In the genomic region with DNA sequence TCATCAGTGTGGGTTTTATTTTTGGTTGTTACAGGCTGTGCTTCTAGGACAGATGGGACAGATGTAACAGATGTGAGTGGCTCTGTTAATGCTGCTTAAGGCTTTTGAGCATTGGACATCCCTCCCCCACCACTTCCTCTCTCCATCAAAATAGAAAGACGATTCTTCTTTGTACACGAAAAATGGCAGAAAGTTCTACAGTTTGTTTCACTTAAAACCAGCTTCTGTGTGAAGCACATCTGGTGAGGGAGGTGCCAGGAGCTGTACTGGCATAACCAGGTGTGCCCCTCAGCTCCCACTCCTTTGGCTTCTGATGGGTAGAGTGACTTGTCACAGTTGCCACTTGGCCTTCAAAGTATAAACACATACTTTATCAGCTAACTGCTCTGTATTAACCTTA, we compare ENCODE assay signal across 18 mouse cellular contexts.
DNase-seq lines count a peak whose midpoint lies in the region; ATAC-seq lines count a peak whose summit lies in the region.
"Had no signal": no experiment of that assay in that cellular context is flagged by ENCODE, and none has a peak within 500 bp of the region (broad histone marks: within the 10 kb centered on the region; RNA-seq: fewer than 3 reads in every experiment).

No protein-coding gene starts in this region.

- 37% methylated on average over 2 of the region's 2 CpGs for WGBS in kidney, embryonic 15.5 days
- WGBS in embryonic facial prominence, embryonic 13.5 days = 26% methylated on average over 2 of the region's 2 CpGs
- 36% methylated on average over 2 of the region's 2 CpGs for WGBS in stomach, embryonic 16.5 days
- WGBS in forebrain, embryonic 12.5 days = 84% methylated on average over 2 of the region's 2 CpGs
- 84% methylated on average over 2 of the region's 2 CpGs for WGBS in forebrain, embryonic 13.5 days
- WGBS in hindbrain, embryonic 14.5 days = 71% methylated on average over 2 of the region's 2 CpGs

- H3K27me3 ChIP-seq in kidney, embryonic 15.5 days = no peaks in the 10 kb centered on the region
- no peaks in the 10 kb centered on the region for H3K27me3 ChIP-seq in embryonic facial prominence, embryonic 13.5 days
- no peaks in the 10 kb centered on the region for H3K27me3 ChIP-seq in stomach, embryonic 16.5 days (ENCODE audit: control insufficient read depth, insufficient read depth, low read length)
- H3K27me3 ChIP-seq in forebrain, embryonic 12.5 days = no peaks in the 10 kb centered on the region
- no peaks in the 10 kb centered on the region for H3K27me3 ChIP-seq in forebrain, embryonic 13.5 days
- no peaks in the 10 kb centered on the region for H3K27me3 ChIP-seq in hindbrain, embryonic 14.5 days (ENCODE audit: control insufficient read depth, insufficient read depth, low read length)
- H3K27me3 ChIP-seq: hindbrain, embryonic 13.5 days; neural tube, embryonic 12.5 days had no signal

- no peak overlapping the region for H3K4me3 ChIP-seq in kidney, embryonic 15.5 days (replicated peaks)
- H3K4me3 ChIP-seq in embryonic facial prominence, embryonic 13.5 days = no peak overlapping the region
- no peak overlapping the region for H3K4me3 ChIP-seq in stomach, embryonic 16.5 days (replicated peaks; ENCODE audit: low read length)
- H3K4me3 ChIP-seq in forebrain, embryonic 12.5 days (replicated peaks) = no peak overlapping the region
- H3K4me3 ChIP-seq in forebrain, embryonic 13.5 days = no peak overlapping the region
- no peak overlapping the region for H3K4me3 ChIP-seq in hindbrain, embryonic 14.5 days (replicated peaks; ENCODE audit: low read length)
- H3K4me3 ChIP-seq: hindbrain, embryonic 13.5 days; midbrain, embryonic 10.5 days; neural tube, embryonic 12.5 days had no signal

- no peaks in the 10 kb centered on the region for H3K36me3 ChIP-seq in kidney, embryonic 15.5 days
- H3K36me3 ChIP-seq in embryonic facial prominence, embryonic 13.5 days = no peaks in the 10 kb centered on the region
- H3K36me3 ChIP-seq in stomach, embryonic 16.5 days (ENCODE audit: control insufficient read depth, insufficient read depth, low read length) = no peaks in the 10 kb centered on the region
- no peaks in the 10 kb centered on the region for H3K36me3 ChIP-seq in forebrain, embryonic 12.5 days (replicated peaks)
- H3K36me3 ChIP-seq in forebrain, embryonic 13.5 days (ENCODE audit: poor library complexity, severe bottlenecking) = no peaks in the 10 kb centered on the region
- no peaks in the 10 kb centered on the region for H3K36me3 ChIP-seq in hindbrain, embryonic 14.5 days (replicated peaks; ENCODE audit: control insufficient read depth, insufficient read depth)
- H3K36me3 ChIP-seq: hindbrain, embryonic 13.5 days; midbrain, embryonic 10.5 days; neural tube, embryonic 12.5 days had no signal

- H3K4me1 ChIP-seq in kidney, embryonic 15.5 days = peaks cover 35% of the 10 kb centered on the region
- peaks cover 44% of the 10 kb centered on the region for H3K4me1 ChIP-seq in embryonic facial prominence, embryonic 13.5 days
- peaks cover 33% of the 10 kb centered on the region for H3K4me1 ChIP-seq in stomach, embryonic 16.5 days (ENCODE audit: control insufficient read depth, insufficient read depth, low read length)
- H3K4me1 ChIP-seq in forebrain, embryonic 12.5 days = no peaks in the 10 kb centered on the region; the same call in 1 of the 2 replicates
- peaks cover 5% of the 10 kb centered on the region; the same call in 1 of the 2 replicates for H3K4me1 ChIP-seq in forebrain, embryonic 13.5 days
- H3K4me1 ChIP-seq in hindbrain, embryonic 14.5 days (replicated peaks; ENCODE audit: control insufficient read depth, insufficient read depth, low read length) = peaks cover 10% of the 10 kb centered on the region

- ATAC-seq in kidney, embryonic 15.5 days (replicated peaks; ENCODE audit: low FRiP score) = no peak
- ATAC-seq in embryonic facial prominence, embryonic 13.5 days (ENCODE audit: insufficient number of reproducible peaks, insufficient read depth, low FRiP score, low TSS enrichment, low read depth) = no peak
- ATAC-seq in stomach, embryonic 16.5 days (ENCODE audit: insufficient read depth, low FRiP score) = no peak
- ATAC-seq in forebrain, embryonic 12.5 days (ENCODE audit: low FRiP score) = no peak
- no peak for ATAC-seq in forebrain, embryonic 13.5 days
- no peak for ATAC-seq in hindbrain, embryonic 14.5 days (ENCODE audit: low FRiP score)
- ATAC-seq: lung, postnatal 0 days had no signal

- no peak overlapping the region for H3K9ac ChIP-seq in kidney, embryonic 15.5 days
- no peak overlapping the region for H3K9ac ChIP-seq in embryonic facial prominence, embryonic 13.5 days
- no peak overlapping the region for H3K9ac ChIP-seq in stomach, embryonic 16.5 days (ENCODE audit: low read length)
- H3K9ac ChIP-seq in forebrain, embryonic 12.5 days = no peak overlapping the region
- no peak overlapping the region for H3K9ac ChIP-seq in forebrain, embryonic 13.5 days
- no peak overlapping the region for H3K9ac ChIP-seq in hindbrain, embryonic 14.5 days
- H3K9ac ChIP-seq: hindbrain, embryonic 13.5 days; neural tube, embryonic 12.5 days had no signal

- H3K27ac ChIP-seq in kidney, embryonic 15.5 days = peak overlapping the region; percentile 51
- H3K27ac ChIP-seq in embryonic facial prominence, embryonic 13.5 days = peak overlapping the region; percentile 41
- H3K27ac ChIP-seq in stomach, embryonic 16.5 days (ENCODE audit: low read length) = peak overlapping the region; percentile 25; the same call in 1 of the 2 replicates
- no peak overlapping the region for H3K27ac ChIP-seq in forebrain, embryonic 12.5 days
- no peak overlapping the region for H3K27ac ChIP-seq in forebrain, embryonic 13.5 days
- no peak overlapping the region for H3K27ac ChIP-seq in hindbrain, embryonic 14.5 days
- H3K27ac ChIP-seq: hindbrain, embryonic 13.5 days; midbrain, embryonic 10.5 days; neural tube, embryonic 12.5 days had no signal

- H3K4me2 ChIP-seq in kidney, embryonic 15.5 days = no peak overlapping the region
- H3K4me2 ChIP-seq in embryonic facial prominence, embryonic 13.5 days = no peak overlapping the region
- no peak overlapping the region for H3K4me2 ChIP-seq in stomach, embryonic 16.5 days (ENCODE audit: low read depth, low read length)
- no peak overlapping the region for H3K4me2 ChIP-seq in forebrain, embryonic 12.5 days
- H3K4me2 ChIP-seq in forebrain, embryonic 13.5 days = no peak overlapping the region
- H3K4me2 ChIP-seq in hindbrain, embryonic 14.5 days (replicated peaks) = no peak overlapping the region
- H3K4me2 ChIP-seq: heart, embryonic 11.5 days; hindbrain, embryonic 13.5 days; neural tube, embryonic 12.5 days had no signal

- no peaks in the 10 kb centered on the region for H3K9me3 ChIP-seq in kidney, embryonic 15.5 days (replicated peaks)
- no peaks in the 10 kb centered on the region for H3K9me3 ChIP-seq in embryonic facial prominence, embryonic 13.5 days
- no peaks in the 10 kb centered on the region for H3K9me3 ChIP-seq in stomach, embryonic 16.5 days (replicated peaks; ENCODE audit: control insufficient read depth, low read length)
- no peaks in the 10 kb centered on the region for H3K9me3 ChIP-seq in forebrain, embryonic 12.5 days
- no peaks in the 10 kb centered on the region for H3K9me3 ChIP-seq in forebrain, embryonic 13.5 days (replicated peaks)
- H3K9me3 ChIP-seq in hindbrain, embryonic 14.5 days (ENCODE audit: control insufficient read depth, low read length) = no peaks in the 10 kb centered on the region
- H3K9me3 ChIP-seq: hindbrain, embryonic 13.5 days; midbrain, embryonic 10.5 days; neural tube, embryonic 12.5 days had no signal

- no peak for DNase-seq in kidney, postnatal 4 days
- peak; percentile 18 for DNase-seq in CD4-positive helper T cell, adult 2 months (ENCODE audit: low read depth, low spot score)
- DNase-seq in hindbrain, embryonic 14.5 days (ENCODE audit: low spot score) = no peak
- DNase-seq: adrenal gland, adult 8-10 months; cerebellum, adult 9-11 months; kidney, postnatal 25 days; liver; right cerebral cortex, adult 18-20 months had no signal

Comparison
In these comparisons a context has a peak if more than half of its experiments do, and no peak if none do; other contexts are left out.
1. H3K27ac ChIP-seq: peak in kidney, embryonic 15.5 days (single experiment), embryonic facial prominence, embryonic 13.5 days (single experiment) and stomach, embryonic 16.5 days (single experiment); none in forebrain, embryonic 12.5 days (single experiment), forebrain, embryonic 13.5 days (single experiment) and hindbrain, embryonic 14.5 days (single experiment).